Comparison of ENCODE assay signal across 8 mouse cellular contexts in genomic region chr1:127203231-127203764, GRCm38 (mm10). TPM values are rescaled to one million over a fixed set of nuclear protein-coding genes. Genes with fewer than 3 reads are reported as not detected.
DNase-seq lines count a peak whose midpoint lies in the region; TF ChIP-seq lines count a peak whose summit lies in the region.

No protein-coding gene starts in this region.

- peak; percentile 29 to 79 for DNase-seq in adrenal gland, adult (ENCODE audit: inconsistent age in 2 of 2, low spot score in 1 of 2)
- no peak for DNase-seq in adrenal gland, postnatal 4 days (ENCODE audit: low spot score in 2 of 2)
- DNase-seq in kidney, adult 9 months: peak; percentile 76
- DNase-seq in kidney, adult 11 months: no peak
- DNase-seq in adipocyte (ENCODE audit: low spot score): peak; percentile 78
- DNase-seq in heart, postnatal 4 days: peak; percentile 33
- DNase-seq in ovary, postnatal 36 days (ENCODE audit: low spot score): no peak

- no peaks in the 10 kb centered on the region for H3K36me3 ChIP-seq in myocyte (ENCODE audit: control insufficient read depth, insufficient read depth)

- no peak overlapping the region for H3ac ChIP-seq in myocyte (ENCODE audit: control insufficient read depth, insufficient read length)

- H3K4me2 ChIP-seq in myocyte (ENCODE audit: low read depth): peak overlapping the region; percentile 97

- no peak for TF ChIP-seq POLR2A in myocyte (IDR thresholded peaks at IDR 0.05; ENCODE audit: insufficient read length, low read depth)

- no peaks in the 10 kb centered on the region for H3K79me2 ChIP-seq in myocyte (ENCODE audit: control insufficient read depth, insufficient read depth)

- no peak overlapping the region for H3K4me3 ChIP-seq in myocyte

- no peaks in the 10 kb centered on the region for H3K27me3 ChIP-seq in myocyte (ENCODE audit: control insufficient read depth, insufficient read depth, insufficient read length)

TF ChIP-seq in myocyte, 11 proteins besides CTCF, POLR2A, EP300 and RAD21:
- TF ChIP-seq TCF12 (IDR thresholded peaks at IDR 0.05; ENCODE audit: insufficient read depth, poor library complexity, severe bottlenecking) (no peak), E2F4 (IDR thresholded peaks at IDR 0.05; ENCODE audit: insufficient read depth) (no peak), MAX (IDR thresholded peaks at IDR 0.05; ENCODE audit: low read depth) (no peak), MYOD1 (IDR thresholded peaks at IDR 0.05; ENCODE audit: control insufficient read depth in 1 of 3, insufficient read length in 2 of 3, low read depth in 2 of 3) (no peak), TCF3 (IDR thresholded peaks at IDR 0.05; ENCODE audit: insufficient read length, low read depth) (no peak), REST (IDR thresholded peaks at IDR 0.05; ENCODE audit: insufficient read depth, insufficient read length) (no peak), CEBPB (IDR thresholded peaks at IDR 0.05; ENCODE audit: insufficient read depth, poor library complexity, severe bottlenecking) (no peak), MYOG (IDR thresholded peaks at IDR 0.05; ENCODE audit: control insufficient read depth in 1 of 3, insufficient read depth in 1 of 3, insufficient read length in 2 of 3, low read depth in 2 of 3) (no peak), SRF (IDR thresholded peaks at IDR 0.05; ENCODE audit: control insufficient read depth, insufficient read length, low read depth) (no peak), USF1 (IDR thresholded peaks at IDR 0.05; ENCODE audit: low read depth) (no peak), POLR2AphosphoS2 (IDR thresholded peaks at IDR 0.05; ENCODE audit: insufficient read length, low read depth) (no peak)
TF ChIP-seq in myocyte: peak in this region for 0.

RNA-seq across cellular contexts. Expression of gene Mgat5, which starts 1.5 kb away (rescaled TPM):
- total RNA-seq in adrenal gland, postnatal 4 days (2021): 10 to 100 TPM; 18.3 to 24.9 TPM
- total RNA-seq in heart, postnatal 4 days (2021): 10 to 100 TPM; 18.3 to 21.4 TPM
- polyA plus RNA-seq in myocyte (2012; fragmentation: generic; extraction: Trizol): 2.2 TPM

Comparison
In these comparisons a context has a peak if more than half of its experiments do, and no peak if none do; other contexts are left out.
1. DNase-seq: peak in adrenal gland, adult (2 of 2), kidney, adult 9 months (single experiment), adipocyte (single experiment) and heart, postnatal 4 days (single experiment); none in adrenal gland, postnatal 4 days (0 of 2), kidney, adult 11 months (single experiment) and ovary, postnatal 36 days (single experiment).